Mouse (Mus musculus) brown adipose tissue, adult 24 weeks (tissue): Measurements from ENCODE around the gene Cpn1. TPM values are rescaled to one million over a fixed set of nuclear protein-coding genes. Genes with fewer than 3 reads are reported as not detected.
"Not testable (repeated sequence)": the region's sequence is repeated elsewhere in the genome, so short reads cannot be mapped to it uniquely, and the experiment has no call there.

Experiments used
- H3K27ac ChIP-seq: fragments of 200-500 bp; replicated peaks from 2 replicates; pipeline ENCODE4 v1.5.1; 2012; ENCODE audit warnings: low read depth, mild to moderate bottlenecking, low read length
- H3K4me1 ChIP-seq: fragments of 200-500 bp; 2 replicates; pipeline ENCODE4 v1.6.1; 2012; ENCODE audit warnings: low read length, mixed read lengths; ENCODE audit not compliant: control insufficient read depth, insufficient read depth, insufficient read length
- H3K4me3 ChIP-seq: fragments of 200-500 bp; 2 replicates; pipeline ENCODE4 v1.5.1; 2012; ENCODE audit warnings: low read depth, mild to moderate bottlenecking, low read length, moderate library complexity; ENCODE audit not compliant: insufficient read depth
- polyA plus RNA-seq: library from polyadenylated mRNA; stranded (reverse); fragments of >200 nt; gene quantifications from 2 replicates; pipeline ENCODE4 v1.2.4, GENCODE M21; 2012; ENCODE audit not compliant: missing spikeins, insufficient read depth, insufficient read length

The Cpn1 gene
- polyA plus RNA-seq, 1 experiment = not detected

- H3K4me3 ChIP-seq = peak overlapping the region; percentile 25; the same call in 1 of the 2 replicates
- H3K4me1 ChIP-seq = no peaks in the 10 kb centered on the region
- H3K27ac ChIP-seq = 0 out of 2 replicates have a peak overlapping the region, but pooled peaks have one; percentile 43
These were observed 20.8 kb downstream of the Cpn1 start for GRCm38 (mm10) chr19:43965496-43966085.

- no peak overlapping the region for H3K27ac ChIP-seq
- no peaks in the 10 kb centered on the region for H3K4me1 ChIP-seq
- no peak overlapping the region for H3K4me3 ChIP-seq
These were observed 23.6 kb downstream of the Cpn1 start for GRCm38 (mm10) chr19:43962795-43963194.

- Histone ChIP-seq H3K4me3 (no peak overlapping the region), H3K4me1 (peaks cover 3% of the 10 kb centered on the region; the same call in 1 of the 2 replicates), H3K27ac (no peak overlapping the region)
These were observed 25.2 kb downstream of the Cpn1 start for GRCm38 (mm10) chr19:43961185-43961584.

- H3K4me3 ChIP-seq = no peak overlapping the region
- no peak overlapping the region for H3K27ac ChIP-seq
- H3K4me1 ChIP-seq = peaks cover 3% of the 10 kb centered on the region; the same call in 1 of the 2 replicates
These were observed 26.3 kb downstream of the Cpn1 start for GRCm38 (mm10) chr19:43960014-43960413.

- Histone ChIP-seq H3K4me3 (no peak overlapping the region), H3K27ac (no peak overlapping the region), H3K4me1 (peaks cover 3% of the 10 kb centered on the region; the same call in 1 of the 2 replicates)
These were observed 27.2 kb downstream of the Cpn1 start for GRCm38 (mm10) chr19:43959162-43959561.

GRCm38 (mm10) chr19:43957881-43958280 is 28.5 kb downstream of the Cpn1 start:
- Histone ChIP-seq H3K27ac (no peak overlapping the region), H3K4me1 (peaks cover 3% of the 10 kb centered on the region; the same call in 1 of the 2 replicates), H3K4me3 (no peak overlapping the region)

GRCm38 (mm10) chr19:43957402-43957801 is 29.0 kb downstream of the Cpn1 start:
- Histone ChIP-seq H3K4me3 (no peak overlapping the region), H3K4me1 (peaks cover 3% of the 10 kb centered on the region; the same call in 1 of the 2 replicates)

GRCm38 (mm10) chr19:43955266-43955665 is 31.1 kb downstream of the Cpn1 start:
- H3K4me3 ChIP-seq = no peak overlapping the region
- H3K4me1 ChIP-seq = peaks cover 3% of the 10 kb centered on the region; the same call in 1 of the 2 replicates
- no peak overlapping the region for H3K27ac ChIP-seq

More at GRCm38 (mm10) chr19:43957402-43957801, 29.0 kb downstream of the Cpn1 start:
- no peak overlapping the region for H3K27ac ChIP-seq

- Histone ChIP-seq H3K27ac (no peak overlapping the region), H3K4me1 (peaks cover 3% of the 10 kb centered on the region; the same call in 1 of the 2 replicates), H3K4me3 (no peak overlapping the region)
These were observed 31.5 kb downstream of the Cpn1 start for GRCm38 (mm10) chr19:43954864-43955263.

GRCm38 (mm10) chr19:43952936-43953335 is 33.4 kb downstream of the Cpn1 start:
- not testable (repeated sequence) for H3K4me1 ChIP-seq, H3K27ac ChIP-seq, H3K4me3 ChIP-seq

- Histone ChIP-seq H3K4me1 (no peaks in the 10 kb centered on the region), H3K4me3 (no peak overlapping the region), H3K27ac (no peak overlapping the region)
These were observed 37.1 kb downstream of the Cpn1 start for GRCm38 (mm10) chr19:43949111-43949810.

GRCm38 (mm10) chr19:43944566-43944965 is 41.8 kb downstream of the Cpn1 start:
- Histone ChIP-seq H3K27ac (no peak overlapping the region), H3K4me3 (no peak overlapping the region), H3K4me1 (no peaks in the 10 kb centered on the region)

- Histone ChIP-seq H3K27ac (no peak overlapping the region), H3K4me3 (no peak overlapping the region), H3K4me1 (peaks cover 6% of the 10 kb centered on the region; the same call in 1 of the 2 replicates)
These were observed 43.3 kb downstream of the Cpn1 start for GRCm38 (mm10) chr19:43943076-43943475.

GRCm38 (mm10) chr19:43939769-43940689 is 46.3 kb downstream of the Cpn1 start, which contains the start of gene Dnmbp:
Gene Dnmbp, minus strand, starts transcription at chr19:43940191.
- peak within 1 kb of the TSS; percentile 54; the same call in 1 of the 2 replicates for H3K27ac ChIP-seq
- peaks cover 14% of the 10 kb centered on the region; the same call in 1 of the 2 replicates for H3K4me1 ChIP-seq
- peak within 1 kb of the TSS; percentile 67 for H3K4me3 ChIP-seq
